Mouse (Mus musculus): ENCODE measurements at regions not wholly inside any gene's neighbourhood (a gene's known extent, or its start where the extent isn't known, plus 50 kb on each side); places are given as distances from the start of the nearest gene placed in this dataset.

DNA sequence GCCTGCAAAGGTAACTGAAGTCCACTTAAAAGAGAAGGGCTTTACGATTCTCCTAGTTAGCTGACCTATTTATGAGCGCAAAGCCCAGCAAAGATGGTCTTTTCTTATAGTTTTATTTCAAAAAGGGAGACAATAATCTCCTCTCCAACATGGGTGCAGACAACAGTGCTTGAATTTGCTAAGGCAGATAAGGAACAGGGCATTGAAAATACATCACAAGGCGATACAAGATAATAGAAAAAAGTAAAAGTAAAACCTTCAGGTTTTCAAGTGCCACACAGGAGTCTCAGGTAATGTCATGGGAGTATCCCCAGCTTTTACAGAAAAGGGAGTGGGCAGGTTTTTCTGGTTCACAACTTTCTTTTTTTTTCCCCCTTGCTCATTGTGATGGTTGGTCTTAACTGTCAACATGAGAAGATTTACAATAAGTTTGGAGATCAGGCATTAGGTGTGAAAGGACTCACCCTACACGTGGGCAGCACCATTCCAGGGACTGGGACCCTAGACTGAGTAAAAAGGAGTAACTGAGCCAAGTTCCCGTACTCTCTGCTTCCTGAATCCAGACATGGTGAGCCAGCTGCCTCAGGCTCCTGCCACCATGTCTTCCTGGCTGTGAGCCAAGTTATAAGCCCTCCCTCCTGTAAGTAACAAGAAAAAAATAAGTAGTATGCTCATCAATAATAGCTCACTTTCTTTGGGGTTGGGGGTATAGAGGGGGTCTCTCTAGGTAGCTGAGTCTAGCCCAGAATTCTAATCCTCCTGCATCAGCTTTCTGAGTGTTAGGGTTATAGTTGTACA lies 78.1 kb upstream of the Serbp1 start:
- Histone ChIP-seq H3K9ac (ENCODE audit: insufficient read depth, low read depth, low read length, poor library complexity, severe bottlenecking) (no peak overlapping the region), H3K4me1 (ENCODE audit: control insufficient read depth in 2 of 2, insufficient read depth in 2 of 2, low read length in 2 of 2, poor library complexity in 1 of 2) (peaks cover 0 to 3% of the 10 kb centered on the region in 2 experiments; a peak in 1 of 4 replicates), H3K9me3 (ENCODE audit: control insufficient read depth, insufficient read depth, low read depth, low read length) (no peaks in the 10 kb centered on the region), H3K4me3 (ENCODE audit: insufficient read depth in 1 of 2, low read depth in 1 of 2, low read length in 2 of 2, poor library complexity in 1 of 2, severe bottlenecking in 1 of 2) (no peak overlapping the region), H3K36me3 (ENCODE audit: control insufficient read depth, insufficient read depth, low read length, poor library complexity, severe bottlenecking) (no peaks in the 10 kb centered on the region), H3K27ac (ENCODE audit: insufficient read depth, low read depth, low read length, poor library complexity, severe bottlenecking) (no peak overlapping the region)
- in situ Hi-C loops (cut with MboI; ENCODE audit: low sequenced_read_pairs in 2 of 2, unreplicated experiment in 2 of 2), result loop anchor here (5.0 to 25.0 kb wide), 4 partner anchors 193 to 623 kb away; partner anchors contain the start of gene Mad2l1 (in 1 of the 2)
- TF ChIP-seq HCFC1 (IDR thresholded peaks at IDR 0.05; ENCODE audit: borderline replicate concordance, insufficient read depth, low read length) (no peak), MAFK (IDR thresholded peaks at IDR 0.05; ENCODE audit: insufficient read depth, low read depth, low read length) (no peak), ZNF384 (IDR thresholded peaks at IDR 0.05; ENCODE audit: low read depth, low read length) (no peak), ZC3H11A (IDR thresholded peaks at IDR 0.05; ENCODE audit: borderline replicate concordance, low read depth, low read length) (no peak), CHD2 (IDR thresholded peaks at IDR 0.05; ENCODE audit: low read depth, low read length) (no peak)
- no peak for DNase-seq (ENCODE audit: low read depth, low spot score)

DNA sequence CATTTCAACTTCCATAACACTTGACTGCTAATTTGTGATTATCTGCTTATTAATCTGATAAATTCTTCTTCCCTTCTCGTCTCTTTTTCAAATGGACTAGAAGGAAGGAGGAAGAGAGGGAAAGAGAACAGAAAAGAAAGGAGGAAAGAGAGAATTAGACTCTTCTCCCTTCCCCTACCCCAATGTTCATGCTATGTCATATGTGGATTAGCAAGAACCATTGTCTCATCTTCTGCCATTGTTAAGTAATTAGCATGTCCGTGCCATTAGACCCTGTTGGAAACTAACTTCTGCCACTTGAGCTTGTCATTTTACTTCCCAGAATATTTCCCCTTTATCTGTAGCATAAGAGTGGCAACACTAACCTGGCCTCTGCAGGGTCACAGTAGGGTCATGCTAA lies 78.8 kb upstream of the Serbp1 start:
- Histone ChIP-seq H3K27ac (ENCODE audit: insufficient read depth, low read depth, low read length, poor library complexity, severe bottlenecking) (no peak overlapping the region), H3K4me1 (ENCODE audit: control insufficient read depth in 2 of 2, insufficient read depth in 2 of 2, low read length in 2 of 2, poor library complexity in 1 of 2) (peaks cover 0 to 3% of the 10 kb centered on the region in 2 experiments; a peak in 1 of 4 replicates), H3K36me3 (ENCODE audit: control insufficient read depth, insufficient read depth, low read length, poor library complexity, severe bottlenecking) (no peaks in the 10 kb centered on the region), H3K9ac (ENCODE audit: insufficient read depth, low read depth, low read length, poor library complexity, severe bottlenecking) (no peak overlapping the region), H3K4me3 (ENCODE audit: insufficient read depth in 1 of 2, low read depth in 1 of 2, low read length in 2 of 2, poor library complexity in 1 of 2, severe bottlenecking in 1 of 2) (no peak overlapping the region), H3K9me3 (ENCODE audit: control insufficient read depth, insufficient read depth, low read depth, low read length) (no peaks in the 10 kb centered on the region)
- TF ChIP-seq ZNF384 (IDR thresholded peaks at IDR 0.05; ENCODE audit: low read depth, low read length) (no peak), CHD2 (IDR thresholded peaks at IDR 0.05; ENCODE audit: low read depth, low read length) (no peak), ZC3H11A (IDR thresholded peaks at IDR 0.05; ENCODE audit: borderline replicate concordance, low read depth, low read length) (no peak), HCFC1 (IDR thresholded peaks at IDR 0.05; ENCODE audit: borderline replicate concordance, insufficient read depth, low read length) (no peak), MAFK (IDR thresholded peaks at IDR 0.05; ENCODE audit: insufficient read depth, low read depth, low read length) (no peak)
- in situ Hi-C loops (cut with MboI; ENCODE audit: low sequenced_read_pairs in 2 of 2, unreplicated experiment in 2 of 2), result loop anchor here in 1 of 2 experiments (5.0 to 25.0 kb wide), 3 partner anchors 192 to 622 kb away; partner anchors contain the start of gene Mad2l1
- no peak for DNase-seq (ENCODE audit: low read depth, low spot score)

DNA sequence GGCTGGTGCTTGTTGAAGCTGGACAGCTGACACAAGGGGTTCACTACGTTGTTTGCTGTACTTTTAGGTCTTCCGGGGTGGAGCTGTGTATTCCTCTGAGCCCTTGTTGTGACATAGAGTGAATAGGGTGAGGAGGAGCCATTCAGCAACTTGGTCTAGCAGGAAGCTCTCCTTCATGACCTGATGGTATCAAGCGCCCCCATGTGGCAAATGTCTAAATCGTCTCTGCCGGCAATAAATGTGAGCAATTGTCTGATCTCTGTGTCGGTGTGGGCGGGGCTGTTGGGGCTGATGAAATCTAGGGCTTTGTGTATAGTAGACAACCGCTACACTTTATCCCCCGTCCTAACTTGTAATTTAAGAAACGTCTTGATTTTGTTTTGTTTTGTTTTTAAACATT lies 79.2 kb upstream of the Serbp1 start:
- no peaks in the 10 kb centered on the region for H3K9me3 ChIP-seq (ENCODE audit: control insufficient read depth, insufficient read depth, low read depth, low read length)
- H3K9ac ChIP-seq (ENCODE audit: insufficient read depth, low read depth, low read length, poor library complexity, severe bottlenecking), result no peak overlapping the region
- H3K4me3 ChIP-seq (ENCODE audit: insufficient read depth in 1 of 2, low read depth in 1 of 2, low read length in 2 of 2, poor library complexity in 1 of 2, severe bottlenecking in 1 of 2), result no peak overlapping the region
- H3K4me1 ChIP-seq (ENCODE audit: control insufficient read depth in 2 of 2, insufficient read depth in 2 of 2, low read length in 2 of 2, poor library complexity in 1 of 2), result peaks cover 0 to 3% of the 10 kb centered on the region in 2 experiments; a peak in 1 of 4 replicates
- in situ Hi-C loops (cut with MboI; ENCODE audit: low sequenced_read_pairs in 2 of 2, unreplicated experiment in 2 of 2), result loop anchor here in 1 of 2 experiments (5.0 to 25.0 kb wide), 3 partner anchors 191 to 621 kb away; partner anchors contain the start of gene Mad2l1
- no peak for TF ChIP-seq MAFK (IDR thresholded peaks at IDR 0.05; ENCODE audit: insufficient read depth, low read depth, low read length)
- no peak for TF ChIP-seq ZNF384 (IDR thresholded peaks at IDR 0.05; ENCODE audit: low read depth, low read length)
- no peak for TF ChIP-seq HCFC1 (IDR thresholded peaks at IDR 0.05; ENCODE audit: borderline replicate concordance, insufficient read depth, low read length)
- TF ChIP-seq ZC3H11A (IDR thresholded peaks at IDR 0.05; ENCODE audit: borderline replicate concordance, low read depth, low read length), result peak; percentile 96
- no peak for TF ChIP-seq CHD2 (IDR thresholded peaks at IDR 0.05; ENCODE audit: low read depth, low read length)
- H3K27ac ChIP-seq (ENCODE audit: insufficient read depth, low read depth, low read length, poor library complexity, severe bottlenecking), result no peak overlapping the region
- no peaks in the 10 kb centered on the region for H3K36me3 ChIP-seq (ENCODE audit: control insufficient read depth, insufficient read depth, low read length, poor library complexity, severe bottlenecking)
- peak; percentile 94 for DNase-seq (ENCODE audit: low read depth, low spot score)

DNA sequence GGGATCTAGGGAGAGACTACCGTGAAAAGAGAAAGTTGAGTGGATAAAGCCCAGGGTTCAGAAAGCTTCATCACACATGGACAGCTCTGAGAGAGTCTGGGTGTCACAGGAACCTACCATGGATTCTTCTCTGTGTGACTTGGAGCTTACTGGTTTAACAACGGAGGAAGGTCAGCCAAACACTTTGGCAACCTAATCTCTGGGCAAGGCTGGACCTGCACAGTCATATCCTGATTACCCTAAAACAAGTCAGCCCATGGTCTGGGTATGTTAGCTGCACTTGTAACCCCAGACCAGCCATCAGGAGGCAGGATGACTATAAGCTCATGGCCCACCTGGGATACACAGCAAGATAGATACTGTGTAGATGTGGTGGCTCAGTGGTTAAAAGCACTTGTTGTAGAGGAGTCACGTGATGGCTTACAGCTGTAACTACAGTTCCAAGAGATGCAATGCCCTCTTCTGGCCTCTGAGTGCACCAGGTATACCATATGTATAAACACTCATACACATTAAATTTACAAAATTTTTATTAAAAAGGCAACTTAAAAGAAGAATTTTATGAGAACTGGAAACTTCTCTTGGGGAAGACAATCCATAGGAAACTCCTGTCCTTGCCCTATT lies 85.0 kb upstream of the Serbp1 start:
- DNase-seq (ENCODE audit: low read depth, low spot score), result no peak
- Histone ChIP-seq H3K4me1 (ENCODE audit: control insufficient read depth in 2 of 2, insufficient read depth in 2 of 2, low read length in 2 of 2, poor library complexity in 1 of 2) (0 out of 4 replicates have a peak, but pooled peaks cover 0 to 3% of the 10 kb centered on the region in 2 experiments), H3K9ac (ENCODE audit: insufficient read depth, low read depth, low read length, poor library complexity, severe bottlenecking) (no peak overlapping the region), H3K27ac (ENCODE audit: insufficient read depth, low read depth, low read length, poor library complexity, severe bottlenecking) (no peak overlapping the region), H3K9me3 (ENCODE audit: control insufficient read depth, insufficient read depth, low read depth, low read length) (no peaks in the 10 kb centered on the region), H3K4me3 (ENCODE audit: insufficient read depth in 1 of 2, low read depth in 1 of 2, low read length in 2 of 2, poor library complexity in 1 of 2, severe bottlenecking in 1 of 2) (no peak overlapping the region), H3K36me3 (ENCODE audit: control insufficient read depth, insufficient read depth, low read length, poor library complexity, severe bottlenecking) (no peaks in the 10 kb centered on the region)
- in situ Hi-C loops (cut with MboI; ENCODE audit: low sequenced_read_pairs in 2 of 2, unreplicated experiment in 2 of 2), result loop anchor here in 1 of 2 experiments (25.0 kb wide), 2 partner anchors 316 to 616 kb away; partner anchors contain the start of gene Mad2l1
- no peak for TF ChIP-seq HCFC1 (IDR thresholded peaks at IDR 0.05; ENCODE audit: borderline replicate concordance, insufficient read depth, low read length)
- TF ChIP-seq ZNF384 (IDR thresholded peaks at IDR 0.05; ENCODE audit: low read depth, low read length), result no peak
- TF ChIP-seq CHD2 (IDR thresholded peaks at IDR 0.05; ENCODE audit: low read depth, low read length), result no peak
- no peak for TF ChIP-seq MAFK (IDR thresholded peaks at IDR 0.05; ENCODE audit: insufficient read depth, low read depth, low read length)
- no peak for TF ChIP-seq ZC3H11A (IDR thresholded peaks at IDR 0.05; ENCODE audit: borderline replicate concordance, low read depth, low read length)
